Mouse (Mus musculus) megakaryocyte progenitor cell, adult 5-6 weeks (primary cell): ENCODE measurements around the gene Sesn2. TPM values are rescaled to one million over a fixed set of nuclear protein-coding genes. Genes with fewer than 3 reads are reported as not detected.

ENCODE experiments used
- total RNA-seq, 2 experiments: library from RNA; stranded (forward) in 1 of 2; stranded (reverse) in 1 of 2; fragments of 157-497, 149-512 nt in 1 of 2; fragments of 200-1000 nt in 1 of 2; gene quantifications; 2 replicates each; pipeline versions ENCODE4 v1.2.3 to v1.2.4; 2015 to 2017

Gene Sesn2
- total RNA-seq, 2 experiments from 2014 or later = 2.4 to 2.6 TPM

Other genes starting within 250 kb of the Sesn2 start
- 13.9 and 14.3 TPM in 2 replicates for gene Gmeb1, start 248.9 kb downstream of the Sesn2 start, total RNA-seq (2015)
- 18.7 and 29.3 TPM in 2 replicates for gene Gmeb1, start 248.9 kb downstream of the Sesn2 start, total RNA-seq (2017)
- gene Taf12, start 236.1 kb downstream of the Sesn2 start, total RNA-seq (2015) = 40.5 and 42.1 TPM in 2 replicates
- gene Taf12, start 236.1 kb downstream of the Sesn2 start, total RNA-seq (2017) = 34.1 and 72.2 TPM in 2 replicates
- gene Rab42, start 207.1 kb downstream of the Sesn2 start, total RNA-seq (2015) = not detected in 2 replicates
- 1.0 and 1.3 TPM in 2 replicates for gene Rab42, start 207.1 kb downstream of the Sesn2 start, total RNA-seq (2017)
- 32.2 and 45.6 TPM in 2 replicates for gene Trnau1ap, start 181.0 kb downstream of the Sesn2 start, total RNA-seq (2015)
- gene Trnau1ap, start 181.0 kb downstream of the Sesn2 start, total RNA-seq (2017) = 34.4 and 43.4 TPM in 2 replicates
- gene Rcc1, start 156.9 kb downstream of the Sesn2 start, total RNA-seq (2015) = 24.2 and 26.8 TPM in 2 replicates
- 44.1 and 46.9 TPM in 2 replicates for gene Rcc1, start 156.9 kb downstream of the Sesn2 start, total RNA-seq (2017)
- 28.4 and 34.7 TPM in 2 replicates for gene Phactr4, start 88.0 kb downstream of the Sesn2 start, total RNA-seq (2015)
- 8.9 and 10.1 TPM in 2 replicates for gene Phactr4, start 88.0 kb downstream of the Sesn2 start, total RNA-seq (2017)
- 11.1 and 18.4 TPM in 2 replicates for gene Med18, start 46.6 kb downstream of the Sesn2 start, total RNA-seq (2015)
- gene Med18, start 46.6 kb downstream of the Sesn2 start, total RNA-seq (2017) = 10.9 and 16.9 TPM in 2 replicates
- gene Atpif1, start 23.2 kb upstream of the Sesn2 start, total RNA-seq (2015) = 678 and 715 TPM in 2 replicates
- 1,407 and 1,519 TPM in 2 replicates for gene Atpif1, start 23.2 kb upstream of the Sesn2 start, total RNA-seq (2017)
- 134 and 147 TPM in 2 replicates for gene Dnajc8, start 25.0 kb upstream of the Sesn2 start, total RNA-seq (2015)
- gene Dnajc8, start 25.0 kb upstream of the Sesn2 start, total RNA-seq (2017) = 416 and 463 TPM in 2 replicates
- 1.1 and 1.3 TPM in 2 replicates for gene Ptafr, start 53.6 kb upstream of the Sesn2 start, total RNA-seq (2015)
- gene Ptafr, start 53.6 kb upstream of the Sesn2 start, total RNA-seq (2017) = 2.5 and 2.9 TPM in 2 replicates
- gene Eya3, start 128.5 kb upstream of the Sesn2 start, total RNA-seq (2015) = 55.0 and 58.2 TPM in 2 replicates
- gene Eya3, start 128.5 kb upstream of the Sesn2 start, total RNA-seq (2017) = 26.7 and 28.7 TPM in 2 replicates
- 2.6 and 3.9 TPM in 2 replicates for gene Xkr8, start 222.0 kb upstream of the Sesn2 start, total RNA-seq (2015)
- gene Xkr8, start 222.0 kb upstream of the Sesn2 start, total RNA-seq (2017) = 3.4 and 4.8 TPM in 2 replicates
- gene Smpdl3b, start 246.8 kb upstream of the Sesn2 start, total RNA-seq (2015) = 0.07 TPM in 1 of 2 replicates, not detected in the other
- gene Smpdl3b, start 246.8 kb upstream of the Sesn2 start, total RNA-seq (2017) = 0.33 TPM in 1 of 2 replicates, not detected in the other